8 mouse cellular contexts compared by ENCODE assay signal in genomic region chr19:7557844-7558243, GRCm38 (mm10). TPM values are rescaled to one million over a fixed set of nuclear protein-coding genes. Genes with fewer than 3 reads are reported as not detected.
DNase-seq lines count a peak whose midpoint lies in the region; ATAC-seq and TF ChIP-seq lines count a peak whose summit lies in the region.

No protein-coding gene starts in this region.

- no peak for DNase-seq in left cerebral cortex, adult 2 months (ENCODE audit: extremely low spot score in 1 of 2, low spot score in 2 of 2)
- no peak for DNase-seq in left cerebral cortex, postnatal 14 days (ENCODE audit: low spot score in 2 of 2)
- no peak for DNase-seq in hindbrain, postnatal 0 days (ENCODE audit: low spot score)
- no peak for DNase-seq in embryo, embryonic 10 days (ENCODE audit: low spot score)
- DNase-seq in gastrocnemius, postnatal 36 days, result no peak
- DNase-seq in frontal cortex, postnatal 25 days (ENCODE audit: low spot score in 2 of 2), result no peak

- peak overlapping the region; percentile 78 for H3K27ac ChIP-seq in left cerebral cortex, adult 2 months
- no peak overlapping the region for H3K27ac ChIP-seq in embryonic facial prominence, embryonic 12.5 days
- no peak overlapping the region for H3K27ac ChIP-seq in hindbrain, postnatal 0 days
- H3K27ac ChIP-seq in midbrain, embryonic 15.5 days, result no peak overlapping the region

- H3K9ac ChIP-seq in embryonic facial prominence, embryonic 12.5 days, result peak overlapping the region; percentile 25; the same call in 1 of the 2 replicates
- H3K9ac ChIP-seq in hindbrain, postnatal 0 days (replicated peaks; ENCODE audit: low read length), result peak overlapping the region; percentile 44; the same call in 1 of the 2 replicates
- H3K9ac ChIP-seq in midbrain, embryonic 15.5 days, result no peak overlapping the region

- H3K27me3 ChIP-seq in embryonic facial prominence, embryonic 12.5 days, result no peaks in the 10 kb centered on the region
- H3K27me3 ChIP-seq in hindbrain, postnatal 0 days (ENCODE audit: insufficient read depth, low read length), result no peaks in the 10 kb centered on the region
- H3K27me3 ChIP-seq in midbrain, embryonic 15.5 days (replicated peaks), result peaks cover 7% of the 10 kb centered on the region

- H3K4me3 ChIP-seq in left cerebral cortex, adult 2 months, result peak overlapping the region; percentile 44
- peak overlapping the region; percentile 44 for H3K4me3 ChIP-seq in embryonic facial prominence, embryonic 12.5 days
- peak overlapping the region; percentile 42 for H3K4me3 ChIP-seq in hindbrain, postnatal 0 days (ENCODE audit: low read length)
- H3K4me3 ChIP-seq in midbrain, embryonic 15.5 days, result peak overlapping the region; percentile 39

- H3K4me2 ChIP-seq in embryonic facial prominence, embryonic 12.5 days (replicated peaks), result peak overlapping the region; percentile 75
- peak overlapping the region; percentile 76 for H3K4me2 ChIP-seq in hindbrain, postnatal 0 days (ENCODE audit: low read depth, low read length)
- H3K4me2 ChIP-seq in midbrain, embryonic 15.5 days, result peak overlapping the region; percentile 61

- 5% methylated on average over 4 of the region's 4 CpGs for WGBS in embryonic facial prominence, embryonic 12.5 days
- WGBS in hindbrain, postnatal 0 days, result 9% methylated on average over 4 of the region's 4 CpGs
- WGBS in midbrain, embryonic 15.5 days, result 6% methylated on average over 4 of the region's 4 CpGs

- H3K9me3 ChIP-seq in embryonic facial prominence, embryonic 12.5 days, result no peaks in the 10 kb centered on the region
- no peaks in the 10 kb centered on the region for H3K9me3 ChIP-seq in hindbrain, postnatal 0 days (ENCODE audit: low read length)
- H3K9me3 ChIP-seq in midbrain, embryonic 15.5 days, result no peaks in the 10 kb centered on the region

- H3K36me3 ChIP-seq in embryonic facial prominence, embryonic 12.5 days, result no peaks in the 10 kb centered on the region
- H3K36me3 ChIP-seq in hindbrain, postnatal 0 days (ENCODE audit: insufficient read depth, low read length), result no peaks in the 10 kb centered on the region
- no peaks in the 10 kb centered on the region for H3K36me3 ChIP-seq in midbrain, embryonic 15.5 days (replicated peaks)

- intact Hi-C loops in left cerebral cortex, adult 2 months (cut with DNase I), result no loop called here
- intact Hi-C loops in left cerebral cortex, postnatal 14 days (cut with DNase I), result no loop called here
- intact Hi-C loops in gastrocnemius, postnatal 36 days (cut with DNase I), result no loop called here

- TF ChIP-seq CTCF in left cerebral cortex, adult 2 months (IDR thresholded peaks at IDR 0.05), result no peak
- TF ChIP-seq CTCF in hindbrain, postnatal 0 days (IDR thresholded peaks at IDR 0.05; ENCODE audit: low read depth), result no peak

- peaks cover 20% of the 10 kb centered on the region; the same call in 1 of the 2 replicates for H3K4me1 ChIP-seq in embryonic facial prominence, embryonic 12.5 days
- no peaks in the 10 kb centered on the region; the same call in 1 of the 2 replicates for H3K4me1 ChIP-seq in hindbrain, postnatal 0 days (ENCODE audit: insufficient read depth, low read length)
- peaks cover 8% of the 10 kb centered on the region for H3K4me1 ChIP-seq in midbrain, embryonic 15.5 days

- ATAC-seq in embryonic facial prominence, embryonic 12.5 days (ENCODE audit: insufficient number of reproducible peaks, insufficient read depth, low FRiP score, low TSS enrichment), result peak; percentile 44; the same call in 1 of the 2 replicates
- ATAC-seq in hindbrain, postnatal 0 days, result no peak
- no peak for ATAC-seq in midbrain, embryonic 15.5 days (replicated peaks)

RNA-seq across cellular contexts. Expression of gene Pla2g16, which starts 0.6 kb away (rescaled TPM):
- 10 to 100 TPM; 26.8 to 30.8 TPM for total RNA-seq in left cerebral cortex, adult 2 months (2021)
- total RNA-seq in left cerebral cortex, postnatal 14 days (2021), result 10 to 100 TPM; 14.1 TPM
- polyA plus RNA-seq in embryonic facial prominence, embryonic 12.5 days (2016; fragmentation: Nextera tagmentation; extraction: Ambion mirVana), result 7.2 and 7.4 TPM in 2 replicates
- 5.6 and 9.1 TPM in 2 replicates for total RNA-seq in hindbrain, postnatal 0 days (2014; rRNA removed)
- polyA plus RNA-seq in hindbrain, postnatal 0 days (2015; fragmentation: Nextera tagmentation; extraction: Ambion mirVana), result 12.3 and 12.7 TPM in 2 replicates
- 3.0 TPM in 2 replicates for polyA plus RNA-seq in midbrain, embryonic 15.5 days (2015; fragmentation: Nextera tagmentation; extraction: Ambion mirVana)
- total RNA-seq in gastrocnemius, postnatal 36 days (2021), result 100 to 1,000 TPM in 1 of 2 experiments, 10 to 100 TPM in 1; 99.9 to 107 TPM

RNA-seq across cellular contexts. Expression of gene Lgals12, which starts 49.1 kb away (rescaled TPM):
- under 1 TPM; 0.48 to 0.49 TPM for total RNA-seq in left cerebral cortex, adult 2 months (2021)
- under 1 TPM; 0.40 to 0.55 TPM for total RNA-seq in left cerebral cortex, postnatal 14 days (2021)
- polyA plus RNA-seq in embryonic facial prominence, embryonic 12.5 days (2016; fragmentation: Nextera tagmentation; extraction: Ambion mirVana), result 0.11 and 0.17 TPM in 2 replicates
- 0.11 and 0.16 TPM in 2 replicates for total RNA-seq in hindbrain, postnatal 0 days (2014; rRNA removed)
- polyA plus RNA-seq in hindbrain, postnatal 0 days (2015; fragmentation: Nextera tagmentation; extraction: Ambion mirVana), result 0.14 and 0.18 TPM in 2 replicates
- polyA plus RNA-seq in midbrain, embryonic 15.5 days (2015; fragmentation: Nextera tagmentation; extraction: Ambion mirVana), result 0.29 and 0.34 TPM in 2 replicates
- under 1 TPM; 0.48 to 0.79 TPM for total RNA-seq in gastrocnemius, postnatal 36 days (2021)

RNA-seq across cellular contexts. Expression of gene Hrasls5, which starts 54.5 kb away (rescaled TPM):
- total RNA-seq in left cerebral cortex, adult 2 months (2021), result not detected
- not detected for total RNA-seq in left cerebral cortex, postnatal 14 days (2021)
- not detected in 2 replicates for polyA plus RNA-seq in embryonic facial prominence, embryonic 12.5 days (2016; fragmentation: Nextera tagmentation; extraction: Ambion mirVana)
- not detected in 2 replicates for total RNA-seq in hindbrain, postnatal 0 days (2014; rRNA removed)
- polyA plus RNA-seq in hindbrain, postnatal 0 days (2015; fragmentation: Nextera tagmentation; extraction: Ambion mirVana), result 0.18 TPM in 2 replicates
- polyA plus RNA-seq in midbrain, embryonic 15.5 days (2015; fragmentation: Nextera tagmentation; extraction: Ambion mirVana), result not detected in 2 replicates
- total RNA-seq in gastrocnemius, postnatal 36 days (2021), result not detected
